Mouse (Mus musculus): ENCODE measurements around the gene Insc. TPM values are rescaled to one million over a fixed set of nuclear protein-coding genes. Genes with fewer than 3 reads are reported as not detected.
"Not testable (repeated sequence)": the region's sequence is repeated elsewhere in the genome, so short reads cannot be mapped to it uniquely, and the experiment has no call there.

Insc gene
- 1 to 10 TPM in 3 of 4 experiments, under 1 TPM in 1; 0.81 to 2.5 (median 1.3) TPM for total RNA-seq (2022)

DNA sequence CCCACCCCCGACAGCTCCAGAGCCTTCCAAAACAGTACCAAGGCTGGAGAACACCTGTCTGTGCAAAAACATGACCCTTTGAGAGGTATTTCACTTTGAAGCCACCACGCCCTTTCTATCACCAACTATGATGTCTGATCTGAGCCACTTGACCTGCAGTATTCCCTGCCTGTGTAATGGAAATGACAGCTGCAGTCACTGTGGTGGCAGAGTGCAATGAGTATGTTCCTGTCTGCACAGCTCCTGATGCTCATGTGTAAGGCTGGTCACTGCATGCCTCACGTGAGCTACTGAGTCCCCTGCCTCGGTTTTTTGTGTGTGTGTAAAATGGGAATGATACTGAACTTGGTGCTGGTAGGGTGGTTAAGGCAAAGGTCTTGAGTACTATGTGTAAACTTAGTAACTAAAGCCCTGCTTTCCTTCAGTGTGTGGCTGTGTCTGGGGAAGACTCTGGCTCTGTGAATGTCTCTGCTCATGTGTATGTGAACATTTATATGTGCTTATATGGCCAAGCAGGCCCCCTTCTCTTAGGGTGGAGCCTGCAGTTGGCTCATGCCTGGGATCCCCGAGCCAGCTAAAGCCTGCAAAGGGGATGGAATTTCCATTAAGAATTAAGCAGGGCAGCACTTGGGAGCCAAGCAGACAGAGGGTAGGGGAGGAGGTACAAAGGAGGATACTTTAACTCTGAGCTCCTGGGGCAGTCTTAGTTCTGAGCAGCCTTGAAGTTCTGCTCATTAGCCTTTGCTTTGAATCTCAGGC lies at the start of gene Insc:
Gene Insc (plus strand): TSS at position 673 of the 759 bp plus-strand sequence.
- no peak for DNase-seq

DNA sequence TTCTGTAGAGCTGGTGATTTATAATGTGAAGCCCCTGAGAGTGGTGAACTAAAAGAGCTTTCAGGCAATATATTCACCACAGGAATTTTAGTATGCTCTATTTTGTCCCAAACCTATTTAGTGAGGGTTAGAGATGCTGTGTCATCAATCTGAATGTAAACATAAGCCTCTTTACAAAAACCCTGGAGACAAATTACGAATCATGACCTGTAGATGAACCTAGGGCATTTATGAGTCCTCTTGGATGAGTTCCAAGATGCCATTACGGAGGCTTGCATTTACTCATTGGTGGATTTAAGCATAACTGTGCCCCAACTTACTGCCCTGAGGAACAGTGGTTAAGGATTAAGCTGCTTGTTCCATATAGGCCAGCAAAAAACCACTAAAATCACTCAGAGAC lies 42.6 kb upstream of the Insc start:
- no peak for DNase-seq

DNA sequence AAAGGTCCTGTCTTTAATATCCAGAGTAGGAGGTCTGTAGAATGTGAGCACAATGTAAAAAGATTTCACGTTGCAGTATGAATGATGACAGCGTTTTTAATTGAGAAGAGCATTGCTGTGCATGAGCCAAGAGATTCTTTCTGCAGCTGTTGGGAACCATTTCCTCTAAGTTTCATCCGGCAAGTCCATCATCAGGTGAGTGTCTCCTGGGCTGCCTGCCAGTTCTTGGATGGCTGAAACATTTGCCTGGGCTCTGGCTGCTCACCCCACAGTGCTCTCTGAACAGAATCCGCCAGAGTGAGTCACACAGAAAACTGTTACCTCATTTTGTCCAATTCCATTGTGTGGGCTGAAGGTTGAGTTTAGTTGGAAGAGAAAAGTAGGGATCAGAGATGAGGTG lies 36.8 kb upstream of the Insc start:
- no peak for DNase-seq

DNA sequence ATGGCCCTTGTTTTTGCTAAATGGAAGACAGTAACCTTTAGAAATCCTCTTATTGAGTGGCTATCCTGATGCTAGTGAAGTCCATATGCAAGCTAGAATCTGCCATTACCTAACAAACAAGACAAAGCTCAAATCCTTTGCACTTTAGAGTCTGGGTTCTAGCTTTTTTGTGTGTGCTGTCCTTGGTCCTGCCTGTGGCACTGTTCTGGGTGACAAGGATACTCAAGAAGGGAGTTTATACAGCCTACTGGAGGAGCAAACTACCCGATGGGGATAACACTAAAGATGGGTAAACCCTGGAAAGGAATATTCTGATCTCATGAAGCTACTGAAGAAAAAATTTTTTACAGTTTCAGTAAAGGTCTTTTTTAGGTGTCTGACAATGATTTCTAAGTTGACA lies 36.1 kb upstream of the Insc start:
- DNase-seq: no peak

DNA sequence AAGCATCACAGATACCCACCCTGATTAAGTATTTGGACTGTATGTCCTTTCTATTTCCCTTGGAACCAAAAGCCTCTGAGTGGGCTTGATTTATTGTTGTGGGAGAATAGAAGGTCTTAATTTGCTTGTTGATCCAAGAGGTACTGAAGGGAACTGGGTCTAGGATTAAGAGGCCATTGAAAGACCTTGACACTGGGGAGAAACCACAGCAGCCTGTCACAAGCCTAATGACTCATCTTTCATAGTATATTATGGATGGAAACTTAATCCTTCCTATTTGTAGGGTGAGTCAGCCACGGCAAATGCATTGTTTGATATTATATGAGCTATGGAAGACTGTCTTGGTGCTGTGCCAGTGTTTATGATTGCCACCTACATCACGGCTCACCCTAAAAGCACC lies 33.1 kb upstream of the Insc start:
- DNase-seq: no peak

DNA sequence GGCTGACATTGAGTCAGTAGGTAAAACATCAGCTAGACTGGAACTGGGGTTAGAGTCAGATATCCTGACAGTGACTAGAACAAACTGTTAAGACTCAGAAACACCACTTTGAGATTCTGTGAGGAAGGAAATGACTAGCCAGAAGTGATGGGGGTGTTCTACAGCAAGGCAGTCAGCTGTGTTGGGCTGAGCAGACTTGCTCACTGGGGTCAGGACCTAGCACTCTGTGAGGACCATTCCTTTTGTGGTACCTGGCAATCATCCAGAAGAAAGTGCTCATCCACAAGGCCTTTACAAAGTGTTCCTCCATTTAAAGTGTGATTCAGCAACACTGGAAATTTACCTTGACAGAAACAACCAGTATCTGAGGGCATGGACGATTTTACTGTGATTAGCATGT lies 31.0 kb upstream of the Insc start:
- no peak for DNase-seq

DNA sequence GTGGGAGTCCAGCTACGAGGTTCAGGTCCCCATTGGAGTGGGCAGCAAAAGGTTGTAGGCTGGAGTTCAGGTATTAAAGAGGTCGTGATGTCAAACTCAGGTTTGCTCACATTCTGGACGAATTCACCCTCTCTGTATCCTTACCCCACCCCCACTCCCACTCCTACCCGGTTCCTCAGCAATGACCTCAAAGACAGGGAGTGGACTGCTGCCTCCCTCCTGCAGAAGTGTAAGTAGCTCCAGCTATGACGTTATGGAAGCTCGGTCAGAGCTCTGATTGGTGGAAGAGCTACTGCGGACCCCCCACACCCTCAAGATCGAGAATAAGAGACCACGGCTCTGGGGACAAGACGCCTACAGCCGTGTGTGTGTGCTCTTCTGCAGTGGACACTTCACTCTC lies 25.2 kb upstream of the Insc start, which contains the start of gene Calcb:
Gene Calcb (plus strand): TSS at position 344 of the 400 bp plus-strand sequence.
- no peak for DNase-seq

DNA sequence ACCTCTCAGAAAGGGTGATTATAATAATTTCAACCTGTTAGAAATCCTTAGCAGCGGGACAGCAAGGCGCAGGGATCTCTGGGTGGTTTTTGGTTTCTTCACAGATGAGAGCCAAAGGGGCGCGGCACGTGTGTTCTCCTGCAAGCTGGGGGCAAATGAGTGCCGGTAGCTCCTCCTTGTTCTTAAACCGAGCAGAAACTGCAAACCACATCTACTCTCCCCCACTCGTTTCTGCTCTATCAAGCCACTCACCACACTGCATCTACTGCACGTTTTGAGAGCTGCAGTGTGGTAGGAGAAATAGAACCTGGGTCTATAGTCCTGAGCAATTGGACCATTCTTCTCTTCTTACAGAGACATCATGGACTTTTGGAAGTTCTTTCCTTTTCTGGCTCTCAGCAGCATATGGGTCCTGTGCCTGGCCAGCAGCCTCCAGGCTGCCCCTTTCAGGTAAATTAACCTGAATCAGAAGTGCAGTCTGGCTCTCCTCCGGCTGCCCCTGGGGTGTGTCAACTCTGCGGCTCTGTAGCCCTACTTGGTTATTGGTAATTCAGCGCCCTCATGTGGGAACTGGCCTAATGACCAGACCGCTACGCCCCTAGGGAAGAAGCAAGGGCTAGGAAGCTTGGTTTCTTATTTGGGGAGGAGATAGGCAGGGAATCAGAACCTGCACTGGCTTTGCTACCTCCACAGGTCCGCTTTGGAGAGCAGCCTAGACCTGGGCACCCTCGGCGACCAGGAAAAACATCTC lies 23.9 kb upstream of the Insc start:
- DNase-seq: peak; percentile 34

DNA sequence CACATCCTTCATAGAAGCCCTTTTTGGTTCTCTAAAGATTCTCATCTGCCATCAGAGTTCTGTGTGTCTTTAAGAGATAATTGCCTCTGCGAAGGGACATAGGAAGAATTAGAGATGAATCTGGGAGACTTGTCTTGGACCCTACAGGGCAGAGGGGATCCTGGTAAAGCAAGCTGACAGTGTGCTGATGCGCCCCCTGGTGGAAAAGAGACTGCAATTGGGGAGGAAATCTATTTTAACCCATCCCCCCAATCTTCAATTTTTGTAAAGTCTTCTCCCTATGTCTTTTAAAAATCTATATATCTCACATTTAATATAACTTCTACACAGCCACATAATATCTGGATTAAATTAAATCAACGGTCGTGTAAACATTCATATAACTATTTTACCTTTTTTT lies 13.8 kb upstream of the Insc start:
- not testable (repeated sequence) for DNase-seq

DNA sequence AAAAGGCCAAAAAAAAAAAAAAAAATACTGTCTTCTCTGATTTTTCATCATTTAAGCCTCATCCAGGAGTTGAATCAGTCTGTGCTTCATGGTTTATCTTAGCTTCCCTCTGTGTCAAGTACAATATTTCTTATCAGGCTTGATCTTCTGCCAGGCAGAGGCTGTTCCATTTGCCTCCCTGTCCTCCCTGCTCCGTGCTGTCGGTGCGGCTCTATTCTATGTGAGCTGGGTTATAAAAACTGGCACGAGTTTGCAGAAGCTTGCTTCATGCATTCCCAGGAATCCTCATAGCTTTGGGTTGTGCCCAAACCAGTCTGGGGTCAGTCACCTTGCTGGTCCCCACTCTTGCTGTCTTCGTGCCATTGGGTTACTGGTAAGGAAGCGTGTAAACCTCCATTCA lies 12.3 kb upstream of the Insc start:
- peak; percentile 18 for DNase-seq

DNA sequence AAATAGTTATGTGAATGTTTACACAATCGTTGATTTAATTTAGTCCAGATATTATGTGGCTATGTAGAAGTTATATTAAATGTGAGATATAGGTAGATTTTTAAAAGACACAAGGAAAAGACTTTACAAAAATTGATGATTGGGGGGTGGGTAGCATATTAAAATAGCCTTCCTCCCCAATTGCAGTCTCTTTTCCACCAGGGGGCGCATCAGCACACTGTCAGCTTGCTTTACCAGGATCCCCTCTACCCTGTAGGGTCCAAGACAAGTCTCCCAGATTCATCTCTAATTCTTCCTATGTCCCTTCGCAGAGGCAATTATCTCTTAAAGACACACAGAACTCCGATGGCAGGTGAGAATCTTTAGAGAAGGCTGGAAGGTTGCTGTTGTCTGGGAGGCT lies 11.8 kb upstream of the Insc start:
- not testable (repeated sequence) for DNase-seq

DNA sequence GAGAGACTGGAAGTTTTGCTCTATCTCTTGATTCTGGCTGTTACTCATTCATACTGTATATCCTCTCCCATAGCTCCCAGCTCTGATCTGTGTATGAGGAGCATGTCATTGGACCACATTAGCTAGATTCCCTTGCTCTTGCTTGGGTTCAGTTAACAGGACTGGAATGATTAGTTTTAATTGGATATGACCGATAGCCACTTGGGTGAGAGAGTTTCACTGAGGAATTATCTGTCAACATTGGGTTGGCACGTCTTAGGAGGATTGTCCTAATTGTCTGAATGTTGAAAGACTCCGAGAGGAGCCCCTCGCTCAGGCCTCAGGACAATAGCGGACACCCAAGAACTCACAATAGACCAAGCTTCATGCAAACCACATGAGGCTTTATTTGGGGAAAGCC lies 7.2 kb upstream of the Insc start:
- no peak for DNase-seq

DNA sequence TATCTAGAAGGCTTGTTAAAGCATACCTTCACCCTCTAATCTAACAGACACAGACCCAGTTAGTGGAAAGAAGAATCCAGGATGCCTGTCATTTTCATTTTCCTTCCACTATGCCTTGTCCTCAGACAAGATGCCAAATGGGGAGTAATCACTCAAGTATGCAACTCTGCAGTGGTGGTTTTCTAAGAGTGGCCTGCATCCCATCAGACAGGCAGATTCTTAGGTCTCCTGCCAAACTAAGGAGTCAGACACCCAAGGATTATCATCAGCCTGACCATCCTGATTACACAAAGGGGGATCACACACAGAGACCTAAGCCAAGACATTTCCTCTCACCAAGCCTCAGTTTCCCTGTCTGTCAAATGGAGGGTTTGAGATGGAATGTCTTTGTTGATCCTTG lies 5.3 kb upstream of the Insc start:
- no peak for DNase-seq

DNA sequence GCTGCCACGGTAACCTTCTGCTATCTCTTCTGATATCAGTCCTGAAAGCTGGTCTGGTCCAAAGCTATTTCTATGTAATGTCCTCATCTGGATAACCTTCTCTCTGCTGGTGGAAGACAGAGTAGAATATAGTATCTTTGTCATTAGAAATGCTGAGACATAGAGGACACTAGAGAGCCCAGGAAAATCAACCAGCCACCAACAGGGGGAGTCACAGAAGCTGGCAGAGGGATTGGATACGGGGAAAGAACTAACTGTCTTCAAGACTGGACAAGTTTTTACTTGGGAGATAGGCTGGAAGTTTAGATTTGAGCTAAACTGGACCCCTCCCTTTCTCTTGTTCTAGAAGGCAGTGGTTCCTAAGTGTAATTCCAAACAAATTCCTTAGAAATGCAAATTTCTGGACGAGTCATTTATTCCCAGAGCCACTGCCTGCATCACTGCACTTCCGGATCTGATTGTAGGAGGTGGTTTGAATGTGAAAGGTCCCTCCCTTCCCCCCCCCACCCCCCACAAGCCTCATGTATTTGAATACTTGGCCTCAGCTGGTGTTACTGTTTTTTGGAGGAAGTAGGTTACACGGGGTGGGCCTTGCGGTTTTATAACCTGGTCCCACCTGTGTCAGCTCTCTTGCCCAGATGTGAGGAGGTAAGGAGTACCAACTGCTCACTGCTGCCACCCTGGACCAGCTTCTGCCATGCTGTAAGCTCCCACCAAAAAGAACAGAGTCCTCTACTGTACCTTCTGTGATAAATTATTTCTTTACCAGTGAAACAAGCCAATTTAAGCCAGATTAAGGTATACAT lies 2.9 kb upstream of the Insc start:
- no peak for DNase-seq

DNA sequence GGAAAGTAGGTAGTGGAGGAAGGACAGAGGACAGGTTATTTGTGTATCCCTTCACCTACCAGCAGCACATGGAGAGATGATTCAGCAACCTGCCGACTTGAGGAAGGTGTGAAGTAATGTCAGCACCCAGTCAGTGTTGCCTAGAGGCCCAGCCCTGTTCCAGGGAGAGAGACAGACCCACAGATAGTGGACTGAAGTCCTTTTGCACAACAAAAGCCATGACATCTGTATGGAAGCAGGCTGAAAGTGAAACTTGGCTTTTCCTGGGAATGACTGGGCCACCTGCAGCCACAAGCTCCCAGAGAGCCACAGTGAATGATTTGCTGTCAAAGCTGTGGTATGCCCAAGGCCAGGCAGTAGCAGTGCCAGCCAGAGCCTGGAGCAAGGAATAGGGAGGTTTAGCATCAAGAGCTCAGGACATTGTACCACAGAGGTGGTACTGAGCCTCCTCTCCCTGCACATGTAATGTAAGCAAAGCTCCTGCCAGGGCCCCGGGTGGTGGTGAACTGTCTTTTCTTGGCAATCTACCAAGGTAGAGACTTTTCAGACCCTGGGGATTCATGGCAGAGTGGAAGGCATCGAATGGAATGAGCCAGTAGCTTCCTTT lies 1.2 kb downstream of the Insc start:
- peak; percentile 45 for DNase-seq

DNA sequence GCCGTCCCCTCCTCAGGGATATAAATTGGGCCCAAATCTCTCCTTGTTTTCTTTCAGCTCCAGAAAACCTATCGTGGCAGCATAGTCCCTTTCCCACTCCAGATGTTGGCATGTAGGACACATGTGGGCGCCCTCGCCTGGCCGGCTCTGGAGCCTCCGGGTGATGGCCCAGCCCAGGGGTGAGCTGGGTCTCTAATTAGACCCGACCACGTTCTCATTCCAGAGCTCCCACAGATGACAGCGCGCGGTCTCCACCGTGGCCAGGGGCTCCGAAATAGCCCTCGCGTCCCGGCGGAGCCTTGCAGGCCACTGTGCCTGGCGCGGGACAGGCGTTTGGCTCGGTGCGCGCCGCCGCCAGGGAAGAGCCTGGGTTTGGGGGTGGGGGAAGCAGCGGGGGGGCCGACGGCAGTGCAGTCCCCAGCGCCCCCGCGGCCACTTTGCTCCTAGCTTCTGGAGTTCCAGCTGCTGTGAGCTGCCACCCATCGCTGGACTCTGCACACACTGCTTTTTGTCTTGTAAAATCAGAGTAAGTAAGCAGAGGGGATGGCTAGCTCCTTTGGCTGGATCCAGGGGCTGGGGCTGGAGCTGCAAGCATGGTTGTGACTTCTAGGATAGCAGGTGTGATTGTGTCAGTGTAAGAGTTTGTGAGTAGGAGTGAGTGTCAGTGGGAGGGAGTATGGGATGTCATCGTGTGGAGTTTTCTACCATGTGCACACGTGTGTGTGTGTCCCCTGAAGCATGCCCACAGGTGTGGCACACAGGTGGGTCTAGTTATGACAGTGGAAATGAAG lies 2.2 kb downstream of the Insc start:
- DNase-seq: peak; percentile 10

DNA sequence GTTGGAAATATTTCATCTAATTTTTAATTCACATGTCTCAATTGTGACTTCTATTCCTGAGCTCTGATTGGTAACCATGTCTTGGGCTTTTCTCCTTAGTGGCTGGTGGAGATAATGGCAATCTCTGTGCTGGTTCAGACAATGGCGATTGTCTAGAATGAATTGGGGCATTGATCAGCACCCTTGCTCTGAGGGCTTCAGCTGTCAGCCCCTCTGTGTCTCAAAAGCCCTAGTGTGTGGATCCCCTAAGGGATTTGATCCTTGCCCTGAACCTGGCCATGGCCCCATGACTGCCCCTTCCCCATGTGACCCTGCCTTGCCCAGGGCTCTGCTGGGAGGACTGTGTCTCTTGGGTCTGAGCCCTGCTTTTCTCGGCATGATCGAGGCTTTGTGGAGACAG lies 4.1 kb downstream of the Insc start:
- no peak for DNase-seq

DNA sequence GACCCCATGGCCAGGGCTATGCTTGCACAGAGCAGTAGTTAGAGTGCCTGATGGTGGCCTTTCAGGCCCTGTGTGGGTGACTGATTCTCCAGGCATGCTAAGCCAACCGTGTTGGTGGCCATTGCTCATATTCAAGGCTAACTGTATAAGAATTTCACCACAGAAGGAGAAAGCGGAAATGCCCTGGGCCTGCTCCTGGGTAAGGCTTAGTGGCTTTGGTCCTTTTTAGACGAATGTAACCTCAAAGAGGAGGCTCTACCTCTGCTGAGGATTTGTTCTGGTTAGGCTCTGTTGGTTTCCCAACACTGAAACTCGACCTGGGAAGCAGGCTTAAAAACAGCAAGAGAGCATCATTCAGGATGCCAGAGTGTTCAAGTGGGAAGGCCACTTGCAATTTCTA lies 4.7 kb downstream of the Insc start:
- no peak for DNase-seq

DNA sequence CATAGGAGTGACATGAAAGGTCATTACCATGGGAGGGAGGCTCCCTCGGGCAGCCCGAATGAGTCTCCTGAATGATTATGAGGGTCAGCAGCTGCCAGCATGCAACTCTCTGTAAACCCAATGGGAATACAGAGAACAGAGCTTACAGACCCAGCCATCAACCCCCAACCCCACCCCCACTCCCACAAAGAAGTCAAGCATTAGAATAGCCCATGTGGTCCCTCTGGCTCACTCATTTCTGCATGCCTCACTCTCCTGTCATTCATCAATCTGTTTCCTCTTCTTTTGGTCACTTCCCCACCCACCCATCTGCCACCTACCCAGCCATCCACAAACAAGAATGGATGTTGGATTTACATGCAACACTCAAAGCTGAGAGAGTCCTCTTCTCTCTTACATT lies 10.0 kb downstream of the Insc start:
- DNase-seq: no peak

DNA sequence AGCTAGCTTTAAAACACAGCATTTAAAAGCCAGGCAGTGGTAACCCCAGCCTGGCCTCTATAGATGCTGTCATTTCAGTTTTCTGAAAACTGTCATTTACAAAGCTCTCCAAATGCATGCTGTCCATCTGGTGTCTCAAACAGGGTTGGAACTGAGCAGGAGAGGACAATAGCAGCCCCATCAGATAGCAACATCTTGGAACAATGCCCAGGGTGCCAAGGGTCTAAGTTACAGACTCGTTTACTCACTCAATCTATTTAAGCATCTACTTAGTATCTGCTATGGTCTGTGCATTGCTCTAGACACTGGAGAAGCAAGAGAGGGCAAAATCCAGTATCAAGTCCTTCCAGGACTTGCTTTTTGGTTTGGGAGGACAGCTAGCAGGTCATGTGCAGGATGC lies 10.7 kb downstream of the Insc start:
- no peak for DNase-seq

DNA sequence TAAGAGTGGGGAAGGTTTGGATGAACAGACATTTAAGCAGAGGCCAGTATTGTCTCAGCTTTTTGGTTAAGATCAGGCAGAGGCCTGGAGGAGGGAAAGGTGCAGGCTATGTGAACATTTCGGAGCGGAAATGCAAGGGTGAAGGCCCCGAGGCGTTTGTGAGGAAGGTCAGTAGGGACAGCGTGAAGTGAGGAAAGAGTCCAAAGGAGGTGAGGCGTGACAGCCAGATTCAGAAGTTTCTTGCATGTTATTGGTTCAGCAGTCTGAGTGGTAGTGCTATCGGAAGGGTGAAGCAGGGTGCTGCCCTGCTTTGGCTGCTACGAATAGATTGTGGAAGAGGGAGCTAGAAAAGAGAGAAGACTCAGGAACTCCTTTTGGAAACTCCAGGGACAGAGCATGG lies 11.1 kb downstream of the Insc start:
- DNase-seq: no peak

DNA sequence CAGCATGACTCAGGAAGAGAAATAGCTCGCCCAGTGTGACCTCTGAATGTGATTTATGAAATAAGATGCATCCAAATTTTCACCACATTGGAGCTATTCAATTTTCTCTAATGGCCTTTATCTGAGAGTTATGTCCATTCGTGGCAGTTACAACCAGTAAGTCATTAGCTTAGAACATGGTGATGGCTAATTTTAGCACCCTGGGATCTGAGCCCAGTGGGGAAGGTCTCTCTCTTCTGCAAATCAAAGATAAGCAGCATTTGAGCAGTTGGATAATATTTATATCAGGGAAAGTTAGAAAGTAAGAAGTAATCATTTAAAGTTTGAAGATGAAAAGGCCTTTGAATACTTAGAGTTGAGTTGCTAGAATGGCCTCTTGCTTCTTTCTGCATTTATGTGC lies 19.2 kb downstream of the Insc start:
- DNase-seq: no peak

Measured in adrenal gland, adult 8-10 months (tissue).